Mouse (Mus musculus): Measurements from ENCODE around the gene Cops2.

DNA sequence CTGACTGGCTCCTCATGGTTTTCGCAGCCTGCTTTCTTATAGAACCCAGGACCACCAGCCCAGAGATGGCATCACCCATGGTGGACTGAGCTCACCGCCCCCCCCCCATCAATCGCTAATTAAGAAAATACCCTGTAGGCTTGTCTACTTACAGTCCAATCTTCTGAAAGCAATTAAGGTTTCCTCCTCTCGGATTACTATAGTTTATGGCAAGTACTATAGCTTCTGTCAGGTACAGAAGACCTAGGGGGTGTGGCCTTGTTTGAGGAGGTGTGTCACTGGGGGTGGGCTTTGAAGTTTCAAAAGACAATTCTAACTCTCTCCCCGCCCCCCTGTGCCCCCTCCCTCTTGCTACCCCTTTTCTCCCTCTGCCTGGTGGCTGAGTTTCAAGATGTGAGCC is 69.7 kb downstream of the Cops2 start:
- TF ChIP-seq TAL1 (IDR thresholded peaks at IDR 0.05; ENCODE audit: low read length), result no peak
- TF ChIP-seq GATA1 (IDR thresholded peaks at IDR 0.05; ENCODE audit: low read length), result no peak
